Mouse (Mus musculus) urinary bladder, adult 2 months (tissue): ENCODE results near the gene Snrpc. TPM values are rescaled to one million over a fixed set of nuclear protein-coding genes. Genes with fewer than 3 reads are reported as not detected.
A peak's percentile ranks its signal among the peaks of the same experiment; 100 is the strongest.

Experiments
- DNase-seq: peaks from one replicate; pipeline ENCODE4 v3.0.0; 2022; ENCODE audit warnings: low spot score
- polyA plus RNA-seq: library from polyadenylated mRNA; depleted of rRNA; stranded (reverse); fragments of >200 nt; gene quantifications from 2 replicates; pipeline ENCODE4 v1.2.3, GENCODE M21; 2012

Gene Snrpc
- polyA plus RNA-seq, 1 experiment, result 74.7 TPM

DNA sequence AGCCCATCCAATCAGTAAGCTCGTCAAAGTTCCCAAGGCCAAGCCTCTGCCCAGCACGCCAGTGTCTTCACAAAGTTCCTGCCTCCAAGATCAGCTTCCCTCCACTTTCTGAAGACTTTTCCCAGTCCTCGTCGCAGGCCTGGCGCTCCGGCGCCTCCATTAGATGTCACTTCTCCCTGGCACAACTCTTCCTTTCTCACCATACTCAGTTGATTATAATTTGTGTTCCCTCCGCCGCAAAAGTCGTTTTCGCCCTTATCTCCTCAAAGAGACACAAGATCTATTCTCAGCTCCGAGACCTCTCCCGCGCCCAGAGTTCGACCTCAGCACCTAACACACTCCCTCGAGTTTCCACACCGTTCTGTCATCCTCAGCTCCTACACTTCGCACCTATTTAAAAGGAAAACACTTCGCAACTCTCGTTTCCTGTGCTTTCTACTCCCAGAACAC, 18.4 kb upstream of the Snrpc start:
- DNase-seq, result no peak

DNA sequence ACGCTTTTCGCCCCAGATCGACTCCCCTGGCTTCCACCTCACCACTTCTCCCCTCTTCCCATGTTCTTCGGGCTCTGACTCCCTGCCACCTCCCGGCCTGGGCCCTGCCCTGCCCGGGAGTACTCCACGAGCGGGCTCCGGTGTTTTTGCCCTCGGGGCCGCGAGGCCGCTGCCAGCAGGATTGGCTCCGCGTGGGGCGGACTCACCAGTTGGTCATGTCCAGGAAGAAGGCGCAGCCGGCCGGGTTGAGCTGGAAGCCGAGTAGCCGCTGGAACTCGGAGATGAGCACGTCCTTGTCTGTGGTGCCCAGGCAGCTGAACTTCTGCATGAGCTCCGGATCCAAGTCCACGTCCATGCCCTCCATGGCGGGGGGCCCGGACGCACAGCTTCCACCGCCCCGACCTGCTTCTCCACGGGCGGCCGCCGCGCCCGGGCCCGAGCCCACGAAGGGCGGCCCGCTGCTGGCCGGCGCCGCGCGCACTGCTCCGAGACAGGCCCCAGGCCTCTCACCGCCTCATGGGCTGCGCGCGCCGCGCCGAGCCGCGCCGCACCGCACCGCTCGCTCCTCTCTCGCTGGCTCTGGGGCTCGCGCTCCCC, 17.9 kb upstream of the Snrpc start:
- DNase-seq, result peak; percentile 63

- peak; percentile 94 for DNase-seq
Measured at GRCm38 (mm10) chr17:27820568-27821406, 17.2 kb upstream of the Snrpc start, which contains the start of gene D17Wsu92e. TSS of gene D17Wsu92e (minus strand) at chr17:27820648.

- no peak for DNase-seq
Measured at GRCm38 (mm10) chr17:27821407-27822338, 16.3 kb upstream of the Snrpc start.

DNA sequence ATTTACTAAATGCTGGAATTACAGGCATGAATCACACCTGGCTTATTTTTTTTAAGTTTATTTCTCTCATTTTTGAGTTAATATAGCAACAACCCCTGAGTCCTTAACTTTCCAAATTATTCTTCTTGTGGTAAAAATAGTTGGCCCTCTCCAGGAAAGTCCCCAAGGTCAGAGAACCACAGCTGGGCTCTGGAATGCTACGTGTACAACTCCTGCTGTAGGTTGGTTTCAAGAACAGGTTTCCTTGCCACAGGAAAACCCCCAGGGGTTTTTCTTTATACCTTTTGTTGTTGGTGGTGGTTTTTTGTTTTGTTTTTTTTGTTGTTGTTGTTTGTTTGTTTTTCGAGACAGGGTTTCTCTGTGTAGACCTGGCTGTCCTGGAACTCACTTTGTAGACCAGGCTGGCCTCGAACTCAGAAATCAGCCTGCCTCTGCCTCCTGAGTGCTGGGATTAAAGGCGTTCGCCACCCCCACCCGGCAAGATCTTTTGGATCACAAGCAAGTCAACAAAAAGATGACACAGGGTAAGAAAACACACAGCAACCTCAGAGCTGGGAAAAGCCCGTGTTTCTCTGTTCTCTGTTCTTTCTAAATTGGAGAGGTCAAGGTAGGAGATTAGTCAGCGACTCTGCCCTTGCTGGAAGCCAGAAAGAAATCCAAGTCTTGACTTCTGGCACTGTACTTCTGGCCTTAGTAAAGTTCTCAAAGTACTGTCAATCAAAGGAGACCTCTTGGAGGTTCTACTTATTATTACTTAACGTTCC, 14.6 kb upstream of the Snrpc start:
- no peak for DNase-seq

GRCm38 (mm10) chr17:27824941-27825340, 13.0 kb upstream of the Snrpc start:
- DNase-seq, result no peak

DNA sequence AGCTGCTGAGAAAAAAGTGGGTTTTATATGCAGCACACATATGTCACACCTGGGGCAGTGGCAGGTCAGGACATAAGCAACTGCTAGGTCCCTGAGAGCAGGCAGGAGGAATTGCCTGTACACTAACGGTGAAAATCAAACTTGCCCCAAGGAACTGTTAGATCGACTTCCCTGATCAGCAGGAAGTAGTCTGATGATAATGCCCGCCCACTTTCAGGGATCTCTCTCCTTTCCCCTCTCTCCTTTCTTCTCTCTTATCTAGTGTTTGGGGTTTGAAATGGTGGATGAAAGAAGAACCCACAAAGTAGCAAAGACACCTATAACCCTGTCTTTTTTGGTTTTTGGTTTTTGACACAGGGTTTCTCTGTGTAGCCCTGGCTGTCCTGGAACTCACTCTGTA, 12.4 kb upstream of the Snrpc start:
- DNase-seq, result no peak

- peak; percentile 29 for DNase-seq
Measured at GRCm38 (mm10) chr17:27825984-27826905, 11.7 kb upstream of the Snrpc start.

DNA sequence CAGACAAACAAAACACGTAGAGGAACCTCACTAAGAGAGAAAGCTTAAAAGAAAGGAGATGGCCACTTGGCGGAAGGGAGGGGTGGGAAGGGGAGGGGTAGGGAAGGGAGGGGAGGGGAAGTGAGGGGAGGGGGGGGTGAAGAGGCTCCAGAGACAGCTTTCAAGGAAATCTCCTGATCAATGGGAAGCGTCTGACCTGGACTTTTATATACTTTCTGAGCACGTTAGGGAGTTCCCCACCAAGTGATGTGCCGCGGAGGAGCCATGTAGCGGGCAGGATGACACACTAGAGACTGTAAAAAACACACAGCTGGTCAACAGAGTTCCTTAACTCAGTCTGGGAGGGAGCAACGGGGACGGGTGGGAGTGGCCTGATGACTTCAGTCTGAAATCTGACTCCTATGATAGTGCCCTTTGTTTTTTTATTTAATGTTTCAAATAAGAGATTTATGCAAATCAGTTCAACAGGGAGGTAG, 11.0 kb upstream of the Snrpc start:
- DNase-seq, result no peak

DNA sequence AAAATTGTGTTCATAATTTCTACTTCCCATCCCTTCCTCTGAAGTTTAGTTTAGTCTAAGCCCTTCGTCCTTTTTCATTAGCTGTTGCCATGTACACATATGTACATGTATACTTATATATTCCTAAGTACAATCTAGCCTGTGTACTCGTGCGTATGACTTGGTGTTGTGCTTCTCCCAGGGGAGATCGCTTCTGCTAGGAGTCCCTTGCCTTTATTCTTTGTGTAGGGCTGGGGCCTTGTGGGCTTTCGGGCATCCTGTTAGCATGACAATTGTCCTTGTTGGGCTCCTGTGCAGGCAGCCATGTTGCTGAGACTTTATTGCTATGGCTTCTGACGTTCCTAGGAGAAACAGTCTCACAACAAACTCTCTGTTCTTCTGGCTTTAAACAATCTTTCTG, 10.4 kb upstream of the Snrpc start:
- no peak for DNase-seq

DNA sequence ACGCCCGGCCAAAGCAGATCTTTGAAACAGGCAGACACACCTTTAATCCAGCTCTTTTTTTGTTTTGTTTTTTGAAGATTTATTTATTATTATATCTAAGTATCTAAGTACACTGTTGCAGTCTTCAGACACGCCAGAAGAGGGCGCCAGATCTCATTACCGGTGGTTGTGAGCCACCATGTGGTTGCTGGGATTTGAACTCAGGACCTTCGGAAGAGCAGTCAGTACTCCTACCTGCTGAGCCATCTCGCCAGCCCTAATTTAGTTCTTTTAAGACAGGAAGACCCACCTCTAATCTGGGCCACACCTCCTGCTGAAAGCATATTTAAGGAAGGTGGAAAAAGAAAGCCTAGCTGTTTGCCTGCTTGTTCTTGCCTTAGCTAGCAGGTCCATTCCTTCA, 7.5 kb upstream of the Snrpc start:
- no peak for DNase-seq

GRCm38 (mm10) chr17:27839469-27840252, 1.7 kb downstream of the Snrpc start:
- DNase-seq, result peak; percentile 82

GRCm38 (mm10) chr17:27848351-27848750, 10.4 kb downstream of the Snrpc start:
- no peak for DNase-seq

- no peak for DNase-seq
Measured at GRCm38 (mm10) chr17:27851076-27851475, 13.1 kb downstream of the Snrpc start.

DNA sequence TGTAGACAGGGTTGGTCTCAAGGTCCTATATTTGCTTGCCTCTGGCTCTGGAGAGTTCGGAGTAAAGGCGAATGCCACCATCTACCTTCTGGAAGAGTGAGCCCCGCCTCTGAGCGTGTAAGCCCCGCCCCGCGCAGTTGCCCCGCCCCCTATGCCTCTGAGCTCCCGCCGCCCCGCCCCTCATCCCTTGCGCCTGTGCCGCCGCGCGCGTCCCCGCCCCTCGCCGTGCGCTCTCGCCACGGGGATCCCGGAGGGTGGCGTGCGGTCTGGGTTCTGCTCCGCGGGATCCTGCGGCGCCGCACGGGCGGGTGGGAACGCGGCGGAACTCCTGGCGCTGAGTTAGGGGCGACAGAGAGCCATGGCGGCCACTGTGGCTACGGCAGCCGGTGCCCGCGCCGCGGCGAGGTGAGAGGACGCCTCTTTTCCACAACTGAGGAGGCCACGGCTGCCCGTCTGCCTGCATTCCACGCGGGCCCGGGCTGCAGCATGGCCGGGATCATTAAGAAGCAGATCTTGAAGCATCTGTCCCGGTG, 18.4 kb downstream of the Snrpc start, which contains the start of gene Uhrf1bp1:
Gene Uhrf1bp1 (plus strand): TSS at position 177 of the 533 bp plus-strand sequence.
- DNase-seq, result peak; percentile 69

GRCm38 (mm10) chr17:27856798-27857648, 19.1 kb downstream of the Snrpc start:
- DNase-seq, result peak; percentile 40

GRCm38 (mm10) chr17:27857649-27858475, 19.9 kb downstream of the Snrpc start:
- no peak for DNase-seq
